Mouse (Mus musculus): ENCODE results near the gene Crtc2.

Crtc2 gene

DNA sequence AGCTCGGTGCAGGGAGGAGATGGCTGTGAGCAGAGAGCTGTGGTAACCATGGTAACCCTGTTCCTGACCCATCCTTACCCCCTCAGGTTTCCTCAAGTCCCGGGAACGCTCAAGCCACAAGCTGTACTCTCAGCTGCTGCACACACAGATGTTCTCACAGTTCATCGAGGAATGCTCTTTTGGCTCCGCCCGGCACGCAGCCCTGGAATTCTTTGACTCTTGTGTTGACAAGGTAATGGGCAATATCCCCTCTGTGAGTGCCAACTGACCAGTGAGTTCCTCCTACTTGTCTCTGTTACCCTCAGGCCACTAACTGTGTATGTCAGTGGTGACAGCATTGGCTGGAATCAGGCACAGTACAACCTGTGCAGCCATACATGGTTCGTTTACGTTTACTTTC lies 18.2 kb downstream of the Crtc2 start:
- ChIA-PET CTCF (interaction anchor here in 2 of 4 experiments (0.6 to 1.2 kb wide), 4 partner anchors 12 to 101 kb away, joined by 3 to 4 read pairs (median 3); partner anchors contain the start of gene Slc39a1 (in 1 of the 2)), POLR2A (interaction anchor here in 3 of 4 experiments (0.7 to 3.7 kb wide), 15 partner anchors 8 to 60 kb away, joined by 3 to 27 read pairs (median 5); partner anchors contain the start of genes Gatad2b (in 3 of the 3), Creb3l4 (in 1 of the 3), Jtb (in 1 of the 3) and Rab13 (in 1 of the 3))

DNA sequence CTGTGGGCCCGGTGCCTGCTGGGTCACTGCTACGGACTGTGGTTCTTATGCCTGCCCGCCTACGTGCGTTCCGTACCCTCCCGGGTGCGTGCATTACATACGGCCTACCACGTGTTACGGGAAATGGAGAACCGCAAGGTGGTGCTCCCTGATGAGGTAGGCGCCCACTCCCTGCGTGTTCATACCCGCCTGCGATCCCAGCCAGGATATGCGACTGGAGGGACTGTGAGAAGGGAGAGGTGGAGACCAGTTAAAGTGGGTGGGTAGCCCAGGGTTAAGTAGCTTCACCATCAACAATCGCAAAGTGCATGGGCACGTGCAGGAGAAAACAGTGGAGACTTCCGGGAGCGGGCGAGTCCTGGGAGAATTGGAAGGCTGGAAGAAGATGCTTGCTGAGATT lies 19.9 kb downstream of the Crtc2 start:
- ChIA-PET POLR2A (interaction anchor here in 3 of 4 experiments (0.6 to 5.9 kb wide), 20 partner anchors 7 to 194 kb away, joined by 3 to 34 read pairs (median 4); partner anchors contain the start of genes Gatad2b (in 3 of the 3), Dennd4b (in 2 of the 3), Jtb (in 2 of the 3) and Slc39a1 (in 2 of the 3)), CTCF (interaction anchor here (0.5 to 1.3 kb wide), 7 partner anchors 7 to 160 kb away, joined by 3 to 5 read pairs (median 4); partner anchors contain the start of gene Dennd4b (in 1 of the 4))

- ChIA-PET CTCF (interaction anchor here in 1 of 4 experiments (0.9 kb wide), 1 partner anchor 9 kb away, joined by 3 read pairs; no protein-coding TSS in a partner anchor), POLR2A (interaction anchor here in 2 of 4 experiments (1.3 to 5.9 kb wide), 4 partner anchors 9 to 27 kb away, joined by 3 to 34 read pairs (median 11); partner anchors contain the start of genes Dennd4b (in 1 of the 2) and Slc39a1 (in 1 of the 2))
These were observed 21.3 kb downstream of the Crtc2 start for GRCm38 (mm10) chr3:90275286-90275685.

DNA sequence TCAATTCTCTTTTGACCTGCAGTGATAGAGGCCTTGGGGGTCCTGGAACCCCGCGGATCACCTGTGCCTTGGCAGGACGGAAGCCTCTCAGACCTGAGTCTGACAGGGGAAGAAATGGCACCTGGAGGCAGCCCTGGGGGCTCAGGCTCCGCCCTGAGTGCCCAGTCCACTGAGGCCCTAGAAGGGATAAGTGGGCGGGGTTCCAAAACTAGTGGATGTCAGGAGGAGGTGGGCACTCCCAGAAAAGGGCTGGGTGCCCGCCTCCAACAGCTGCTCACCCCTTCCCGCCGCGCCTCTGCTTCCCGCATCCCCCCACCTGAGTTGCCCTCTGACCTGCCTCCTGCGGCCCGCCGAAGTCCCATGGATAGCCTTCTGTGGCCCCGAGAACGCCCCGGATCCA lies 22.9 kb downstream of the Crtc2 start:
- ChIA-PET POLR2A (interaction anchor here in 2 of 4 experiments (1.0 to 5.9 kb wide), 7 partner anchors 10 to 55 kb away, joined by 3 to 34 read pairs (median 4); partner anchors contain the start of gene Gatad2b (in 1 of the 2)), CTCF (interaction anchor here in 1 of 4 experiments (0.7 kb wide), 1 partner anchor 292 kb away, joined by 11 read pairs; no protein-coding TSS in a partner anchor)

DNA sequence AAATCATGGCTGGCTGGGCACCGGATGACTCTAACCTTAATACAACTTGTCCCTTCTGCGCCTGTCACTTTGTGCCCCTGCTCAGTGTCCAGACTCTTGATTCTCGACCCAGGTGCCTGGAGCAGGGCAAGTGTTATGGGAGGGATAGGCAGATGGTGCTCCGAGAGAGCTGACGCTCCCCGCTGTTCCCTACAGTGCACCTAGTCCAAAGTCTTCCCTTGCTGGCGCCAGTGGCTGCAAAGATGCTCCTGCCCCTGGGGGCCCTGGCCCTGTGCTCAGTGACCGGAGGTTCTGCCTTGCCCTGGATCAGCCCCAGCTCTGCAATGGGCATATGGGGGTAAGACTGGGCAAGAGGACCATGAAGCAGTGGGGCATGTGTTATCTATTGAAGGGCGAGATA lies 23.8 kb downstream of the Crtc2 start:
- ChIA-PET POLR2A (interaction anchor here in 2 of 4 experiments (0.8 to 5.9 kb wide), 6 partner anchors 9 to 46 kb away, joined by 3 to 34 read pairs (median 3); partner anchors contain the start of genes Gatad2b (in 1 of the 2) and Slc39a1 (in 1 of the 2)), CTCF (interaction anchor here in 2 of 4 experiments (0.6 to 1.3 kb wide), 2 partner anchors 11 to 12 kb away, joined by 3 to 7 read pairs; no protein-coding TSS in a partner anchor)

GRCm38 (mm10) chr3:90278211-90278610 lies 24.2 kb downstream of the Crtc2 start:
- POLR2A ChIA-PET = interaction anchor here in 3 of 4 experiments (0.8 to 5.9 kb wide), 6 partner anchors 9 to 30 kb away, joined by 3 to 34 read pairs (median 4); partner anchors contain the start of genes Gatad2b (in 1 of the 3) and Slc39a1 (in 1 of the 3)
- CTCF ChIA-PET = interaction anchor here in 2 of 4 experiments (0.6 to 1.3 kb wide), 2 partner anchors 12 kb away, joined by 3 to 7 read pairs; no protein-coding TSS in a partner anchor

- ChIA-PET POLR2A (interaction anchor here in 3 of 4 experiments (1.1 to 5.9 kb wide), 10 partner anchors 8 to 20 kb away, joined by 3 to 34 read pairs (median 6); partner anchors contain the start of gene Gatad2b (in 2 of the 3)), CTCF (no interaction called here)
These were observed 25.3 kb downstream of the Crtc2 start for GRCm38 (mm10) chr3:90279216-90279615.

- ChIA-PET POLR2A (interaction anchor here in 3 of 4 experiments (0.6 to 5.9 kb wide), 13 partner anchors 9 to 953 kb away, joined by 3 to 34 read pairs (median 4); partner anchors contain the start of gene Gatad2b (in 2 of the 3)), CTCF (interaction anchor here in 1 of 4 experiments (1.0 kb wide), 1 partner anchor 70 kb away, joined by 3 read pairs; no protein-coding TSS in a partner anchor)
These were observed 25.8 kb downstream of the Crtc2 start for GRCm38 (mm10) chr3:90279743-90280142.

- ChIA-PET POLR2A (interaction anchor here in 3 of 4 experiments (0.5 to 2.8 kb wide), 12 partner anchors 8 to 327 kb away, joined by 3 to 11 read pairs (median 4); partner anchors contain the start of genes Gatad2b (in 1 of the 3) and Slc39a1 (in 1 of the 3)), CTCF (interaction anchor here in 3 of 4 experiments (0.5 to 1.0 kb wide), 5 partner anchors 25 to 585 kb away, joined by 3 to 6 read pairs (median 4); no protein-coding TSS in a partner anchor)
These were observed 26.7 kb downstream of the Crtc2 start for GRCm38 (mm10) chr3:90280708-90281107.

- ChIA-PET CTCF (interaction anchor here in 2 of 4 experiments (0.6 to 1.0 kb wide), 4 partner anchors 8 to 219 kb away, joined by 3 read pairs; no protein-coding TSS in a partner anchor), POLR2A (interaction anchor here (0.6 to 3.9 kb wide), 14 partner anchors 9 to 205 kb away, joined by 3 to 26 read pairs (median 4); partner anchors contain the start of genes Gatad2b (in 3 of the 4), Rab13 (in 2 of the 4), Rps27 (in 2 of the 4) and Slc39a1 (in 1 of the 4))
These were observed 30.2 kb downstream of the Crtc2 start for GRCm38 (mm10) chr3:90284150-90284549.

GRCm38 (mm10) chr3:90289403-90289802 lies 35.4 kb downstream of the Crtc2 start:
- CTCF ChIA-PET = interaction anchor here in 1 of 4 experiments (0.6 kb wide), 1 partner anchor 1020 kb away, joined by 3 read pairs; no protein-coding TSS in a partner anchor

DNA sequence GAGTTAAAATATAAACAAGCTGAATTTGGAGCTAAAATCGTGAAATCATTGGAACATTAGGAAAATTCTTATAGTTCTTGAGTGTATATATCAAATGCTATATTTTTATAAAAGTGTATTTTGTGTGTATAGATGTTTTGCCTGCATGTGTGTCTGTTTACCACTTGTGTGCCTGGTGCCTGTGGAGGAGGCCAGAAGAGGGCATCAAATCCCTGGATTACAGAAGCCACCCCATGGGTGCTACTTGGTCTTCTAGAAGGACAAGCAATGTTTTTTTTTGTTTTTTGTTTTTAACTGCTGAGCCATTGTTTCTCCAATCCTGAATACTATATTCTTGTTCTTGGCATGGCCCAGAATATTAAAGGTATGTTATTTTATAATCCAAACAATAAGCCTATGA lies 36.6 kb downstream of the Crtc2 start:
- ChIA-PET POLR2A (interaction anchor here in 2 of 4 experiments (0.7 to 2.5 kb wide), 8 partner anchors 9 to 114 kb away, joined by 3 to 10 read pairs (median 4); no protein-coding TSS in a partner anchor), CTCF (interaction anchor here in 2 of 4 experiments (0.6 kb wide), 2 partner anchors 168 to 506 kb away, joined by 3 read pairs; no protein-coding TSS in a partner anchor)

More at GRCm38 (mm10) chr3:90289403-90289802, 35.4 kb downstream of the Crtc2 start:
- POLR2A ChIA-PET = interaction anchor here in 2 of 4 experiments (0.6 to 2.5 kb wide), 5 partner anchors 23 to 111 kb away, joined by 3 to 10 read pairs (median 6); no protein-coding TSS in a partner anchor

DNA sequence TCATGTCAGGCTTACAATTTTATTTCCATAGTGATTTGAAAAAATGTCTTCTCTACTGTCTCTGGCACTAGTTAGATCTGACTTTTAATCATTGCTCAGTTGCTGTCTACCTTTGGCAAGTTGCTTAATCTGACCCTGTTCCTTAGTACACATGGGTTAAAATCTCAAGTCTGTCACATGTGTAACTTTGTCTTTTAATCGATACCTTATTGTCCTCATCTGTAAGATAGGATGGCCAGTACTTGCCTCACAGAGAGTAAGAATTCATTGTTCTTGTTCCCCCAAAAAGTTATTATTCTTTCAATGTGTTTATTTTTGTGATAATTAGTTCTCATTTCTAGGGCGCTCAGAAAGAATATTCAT lies 38.0 kb downstream of the Crtc2 start:
- POLR2A ChIA-PET = interaction anchor here (0.5 to 3.8 kb wide), 53 partner anchors 8 to 350 kb away, joined by 3 to 33 read pairs (median 5); partner anchors contain the start of genes Slc39a1 (in 3 of the 4), Dennd4b (in 2 of the 4), Ints3 (in 2 of the 4) and Jtb (in 2 of the 4)
- CTCF ChIA-PET = interaction anchor here in 1 of 4 experiments (0.9 to 1.7 kb wide), 2 partner anchors 25 to 68 kb away, joined by 4 read pairs; no protein-coding TSS in a partner anchor

GRCm38 (mm10) chr3:90292345-90293275 lies 38.6 kb downstream of the Crtc2 start, which contains the start of gene Gatad2b:
Gene Gatad2b, plus strand, starts transcription at chr3:90293178.
- ChIA-PET POLR2A (interaction anchor here (0.5 to 3.8 kb wide), 100 partner anchors 8 to 965 kb away, joined by 3 to 33 read pairs (median 4); partner anchors contain the start of genes Rab13 (in 3 of the 4), Rps27 (in 3 of the 4), Slc39a1 (in 3 of the 4) and Chtop (in 2 of the 4)), CTCF (interaction anchor here in 3 of 4 experiments (0.6 to 1.7 kb wide), 10 partner anchors 8 to 120 kb away, joined by 3 to 10 read pairs (median 4); no protein-coding TSS in a partner anchor)

GRCm38 (mm10) chr3:90293352-90294063 lies 39.5 kb downstream of the Crtc2 start:
- ChIA-PET POLR2A (interaction anchor here (0.5 to 3.8 kb wide), 89 partner anchors 7 to 966 kb away, joined by 3 to 33 read pairs (median 4); partner anchors contain the start of genes Rab13 (in 3 of the 4), Rps27 (in 3 of the 4), Dennd4b (in 2 of the 4) and Jtb (in 2 of the 4)), CTCF (interaction anchor here in 3 of 4 experiments (0.6 to 1.7 kb wide), 7 partner anchors 20 to 119 kb away, joined by 3 to 10 read pairs (median 4); no protein-coding TSS in a partner anchor)

- POLR2A ChIA-PET = interaction anchor here in 3 of 4 experiments (0.6 to 3.8 kb wide), 24 partner anchors 11 to 214 kb away, joined by 3 to 33 read pairs (median 6); partner anchors contain the start of genes Dennd4b (in 2 of the 3), Rab13 (in 2 of the 3), Rps27 (in 2 of the 3) and Jtb (in 1 of the 3)
- CTCF ChIA-PET = interaction anchor here in 1 of 4 experiments (1.4 kb wide), 1 partner anchor 28 kb away, joined by 4 read pairs; no protein-coding TSS in a partner anchor
These were observed 40.1 kb downstream of the Crtc2 start for GRCm38 (mm10) chr3:90294064-90294440.

All from embryonic stem cell, embryonic (primary cell).